Mouse (Mus musculus): Measurements from ENCODE around the gene Arhgap8.
"Not testable (repeated sequence)": the region's sequence is repeated elsewhere in the genome, so short reads cannot be mapped to it uniquely, and the experiment has no call there.

Arhgap8 gene

DNA sequence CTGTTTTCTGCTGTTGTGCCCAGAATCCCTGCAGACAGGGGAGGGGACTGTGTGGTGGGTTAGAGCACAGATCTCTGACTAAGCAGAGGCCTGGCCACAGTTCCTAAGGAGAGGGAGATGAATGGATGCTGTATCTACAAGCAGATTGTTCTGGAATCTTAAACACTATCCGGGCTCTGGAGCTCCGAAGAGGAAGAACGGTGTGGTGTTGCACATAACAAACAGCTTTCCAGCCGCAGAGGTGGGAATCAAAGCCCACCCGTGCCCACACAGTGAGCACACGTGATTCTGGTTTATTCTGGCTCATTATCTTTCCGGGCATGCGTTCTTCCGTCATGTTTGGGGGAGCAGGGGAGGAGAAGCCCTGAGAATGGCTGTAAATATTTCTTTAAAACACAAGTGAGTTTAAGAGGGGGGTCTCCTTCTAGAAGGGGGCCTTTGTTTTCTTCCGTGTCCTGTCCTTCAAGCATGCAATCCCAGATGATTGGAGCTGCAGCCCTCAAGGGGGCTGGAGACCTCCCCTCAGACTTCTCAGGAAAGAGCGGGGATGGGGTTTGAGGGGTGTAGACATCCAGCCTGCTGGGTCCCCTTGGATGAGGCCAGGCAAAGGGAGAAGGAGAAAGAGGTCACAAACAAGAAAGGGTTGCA is 16.6 kb downstream of the Arhgap8 start:
- DNase-seq (ENCODE audit: low spot score in 2 of 2), result no peak

- DNase-seq (ENCODE audit: low spot score in 2 of 2), result no peak
These were observed 17.1 kb downstream of the Arhgap8 start for GRCm38 (mm10) chr15:84736994-84737346.

DNA sequence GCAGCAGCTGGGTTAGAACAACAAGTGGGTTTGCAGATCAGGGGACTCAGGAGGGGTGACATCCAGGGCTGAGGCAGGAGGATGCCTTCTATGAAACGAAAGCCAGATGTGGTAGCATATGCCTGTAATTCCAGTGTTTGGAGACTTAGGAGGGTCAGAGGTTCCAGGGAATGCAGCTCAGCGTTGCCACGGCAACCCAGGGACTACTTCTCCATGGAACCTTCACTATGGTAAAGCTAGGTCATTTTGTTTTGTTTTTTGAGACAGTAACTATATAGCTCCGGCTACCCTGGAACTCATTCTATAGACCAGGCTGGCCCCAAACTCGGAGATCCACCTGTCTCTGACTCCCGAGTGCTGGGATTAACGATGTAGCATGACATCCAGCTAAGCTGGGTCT is 18.4 kb downstream of the Arhgap8 start:
- DNase-seq (ENCODE audit: low spot score in 2 of 2), result no peak

DNA sequence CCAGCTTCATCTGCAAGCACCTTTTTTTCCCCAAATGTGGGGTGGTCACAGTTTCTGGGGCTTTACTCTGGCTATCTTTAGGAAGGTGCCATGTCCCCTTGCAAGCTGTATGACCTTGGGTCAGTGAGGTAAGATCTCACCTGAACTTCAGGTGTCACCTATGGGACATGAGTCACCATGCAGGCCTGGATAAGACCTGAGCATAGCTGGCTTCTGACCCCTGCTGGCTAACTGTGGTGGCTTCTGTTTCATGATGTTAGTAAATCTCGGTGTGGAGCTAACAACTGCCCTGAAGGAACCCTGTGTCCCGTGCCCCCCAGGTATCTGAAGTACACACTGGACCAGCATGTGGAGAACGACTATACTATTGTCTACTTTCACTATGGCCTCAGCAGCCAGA is 21.7 kb downstream of the Arhgap8 start:
- no peak for DNase-seq (ENCODE audit: low spot score in 2 of 2)

DNA sequence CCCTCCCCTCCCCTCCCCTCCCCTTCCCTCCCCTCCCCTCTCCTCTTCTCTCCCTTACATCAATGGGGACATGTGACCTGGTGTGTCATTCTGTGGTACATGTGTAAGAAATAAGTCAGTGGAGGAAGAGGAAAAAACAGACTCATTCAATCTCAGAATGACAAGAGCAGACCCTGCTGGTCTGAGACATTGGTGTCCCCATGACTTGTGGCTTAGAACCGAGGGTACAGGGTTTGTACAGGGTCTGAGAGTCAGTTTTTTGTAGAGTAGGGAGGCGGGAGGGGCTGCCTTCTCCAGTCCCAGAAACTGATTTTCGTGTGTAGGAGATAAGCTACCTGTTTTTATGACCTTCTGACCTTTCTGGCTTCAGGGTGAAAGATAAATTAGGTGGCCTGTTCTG is 23.5 kb downstream of the Arhgap8 start:
- no peak for DNase-seq (ENCODE audit: low spot score in 2 of 2)

DNA sequence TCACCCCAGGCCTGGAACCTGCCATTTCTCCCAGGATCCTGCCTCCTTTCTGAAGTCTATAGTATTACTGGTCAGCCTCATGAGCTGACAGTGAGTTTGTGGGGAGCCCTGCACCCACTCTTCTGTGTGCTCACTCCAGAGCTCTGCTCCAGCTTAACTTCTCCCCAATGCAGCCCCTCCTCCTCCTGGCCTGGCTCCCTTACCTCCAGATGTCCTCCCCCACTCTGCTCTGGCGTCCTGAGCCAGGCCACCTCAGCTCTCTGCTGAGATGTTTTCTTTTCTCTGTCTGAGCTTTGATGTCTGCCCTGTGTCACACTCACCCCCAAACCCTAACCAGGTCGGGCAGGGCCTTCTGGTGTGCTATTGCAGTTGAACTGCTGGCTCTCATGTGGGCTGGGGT is 24.5 kb downstream of the Arhgap8 start:
- no peak for DNase-seq (ENCODE audit: low spot score in 2 of 2)

DNA sequence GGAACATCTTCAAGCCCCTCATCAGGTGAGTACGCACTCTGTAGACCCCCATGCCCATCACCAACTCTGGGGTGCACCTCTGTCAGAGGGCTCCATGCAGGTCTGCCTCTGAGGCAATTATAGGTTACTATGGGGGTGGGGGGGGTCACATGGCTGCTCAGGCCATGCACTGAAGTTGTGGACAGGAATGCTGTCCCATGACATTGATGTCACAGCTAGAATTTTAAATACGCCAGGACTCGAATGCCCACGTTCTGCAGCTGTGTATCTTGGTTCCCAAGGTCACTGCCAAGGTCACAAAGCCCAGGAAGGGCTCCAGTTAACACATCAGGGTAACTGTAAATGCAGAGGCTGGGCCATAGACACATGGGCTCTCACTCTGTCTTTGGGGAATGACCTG is 26.0 kb downstream of the Arhgap8 start:
- DNase-seq (ENCODE audit: low spot score in 2 of 2), result no peak

- peak; percentile 66 to 74 for DNase-seq (ENCODE audit: low spot score in 2 of 2)
These were observed 35.1 kb downstream of the Arhgap8 start for GRCm38 (mm10) chr15:84754987-84755386.

GRCm38 (mm10) chr15:84756426-84756825 is 36.6 kb downstream of the Arhgap8 start:
- DNase-seq (ENCODE audit: low spot score in 2 of 2), result no peak

GRCm38 (mm10) chr15:84758493-84758892 is 38.6 kb downstream of the Arhgap8 start:
- DNase-seq (ENCODE audit: low spot score in 2 of 2), result no peak

DNA sequence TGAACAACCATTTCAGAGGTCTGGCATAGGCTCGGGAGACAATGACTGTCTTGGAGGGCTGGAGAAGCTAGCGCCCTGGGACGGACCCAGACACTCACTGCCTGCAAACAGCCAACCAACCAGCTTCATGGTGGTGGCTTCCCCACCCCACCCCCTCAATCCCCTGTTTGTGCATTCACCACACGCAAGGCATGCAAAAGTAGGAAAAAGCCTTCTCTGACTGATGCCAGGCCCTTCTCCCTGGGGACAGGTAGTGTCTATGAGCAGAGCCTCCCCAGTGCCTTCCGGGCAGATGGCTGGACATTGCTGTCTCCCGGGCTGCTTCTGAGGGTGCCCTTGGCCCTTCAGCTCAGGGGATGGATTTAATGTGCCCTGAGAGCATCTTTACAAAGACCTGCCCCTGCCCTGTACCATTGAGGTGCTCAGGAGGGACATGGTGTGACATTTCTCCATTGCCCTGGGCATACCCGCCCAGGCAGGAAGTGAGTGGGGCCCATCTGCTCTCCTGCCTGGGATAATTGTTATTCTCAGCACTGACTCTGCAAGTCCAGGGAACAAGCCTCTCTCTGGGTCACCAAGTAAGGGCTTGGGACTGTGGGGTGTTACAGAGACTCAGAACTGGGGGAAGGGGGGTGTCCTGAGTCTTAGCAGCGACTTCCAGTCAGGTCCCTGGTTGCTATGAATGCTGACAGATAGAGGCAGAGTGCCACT is 43.0 kb downstream of the Arhgap8 start:
- no peak for DNase-seq (ENCODE audit: low spot score in 2 of 2)

- DNase-seq (ENCODE audit: low spot score in 2 of 2), result no peak
These were observed 43.6 kb downstream of the Arhgap8 start for GRCm38 (mm10) chr15:84763423-84763812.

DNA sequence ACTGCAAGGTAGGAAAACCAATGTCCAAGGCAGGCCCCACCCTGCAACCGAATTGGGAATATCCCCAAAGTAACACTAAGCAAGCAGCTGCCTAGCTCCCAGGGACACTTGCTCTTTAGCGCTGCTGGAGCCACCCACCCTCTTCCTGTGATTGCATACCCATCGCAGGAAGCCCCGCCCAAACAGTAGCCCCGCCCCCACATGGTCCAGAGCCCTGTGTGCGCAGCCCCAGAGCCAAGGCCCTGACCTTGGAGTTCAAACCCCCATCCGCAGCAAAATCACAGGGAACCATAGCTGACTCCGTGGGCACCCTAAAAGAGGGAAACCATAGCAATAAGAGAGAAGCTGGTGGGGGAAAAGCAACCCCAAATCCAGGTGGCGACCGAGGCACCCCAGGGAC is 46.8 kb downstream of the Arhgap8 start:
- DNase-seq (ENCODE audit: low spot score in 2 of 2), result no peak

- not testable (repeated sequence) for DNase-seq (ENCODE audit: low spot score in 2 of 2)
These were observed 48.7 kb downstream of the Arhgap8 start for GRCm38 (mm10) chr15:84768531-84768930.

- DNase-seq (ENCODE audit: low spot score in 2 of 2), result no peak
These were observed 49.9 kb downstream of the Arhgap8 start for GRCm38 (mm10) chr15:84769641-84770341.

GRCm38 (mm10) chr15:84772191-84773111 is 52.6 kb downstream of the Arhgap8 start:
- DNase-seq (ENCODE audit: low spot score in 2 of 2), result no peak

GRCm38 (mm10) chr15:84775421-84776174 is 55.7 kb downstream of the Arhgap8 start:
- DNase-seq (ENCODE audit: low spot score in 2 of 2), result no peak

GRCm38 (mm10) chr15:84778587-84778986 is 58.7 kb downstream of the Arhgap8 start:
- DNase-seq (ENCODE audit: low spot score in 2 of 2), result no peak

GRCm38 (mm10) chr15:84784812-84785211 is 65.0 kb downstream of the Arhgap8 start:
- no peak for DNase-seq (ENCODE audit: low spot score in 2 of 2)

DNA sequence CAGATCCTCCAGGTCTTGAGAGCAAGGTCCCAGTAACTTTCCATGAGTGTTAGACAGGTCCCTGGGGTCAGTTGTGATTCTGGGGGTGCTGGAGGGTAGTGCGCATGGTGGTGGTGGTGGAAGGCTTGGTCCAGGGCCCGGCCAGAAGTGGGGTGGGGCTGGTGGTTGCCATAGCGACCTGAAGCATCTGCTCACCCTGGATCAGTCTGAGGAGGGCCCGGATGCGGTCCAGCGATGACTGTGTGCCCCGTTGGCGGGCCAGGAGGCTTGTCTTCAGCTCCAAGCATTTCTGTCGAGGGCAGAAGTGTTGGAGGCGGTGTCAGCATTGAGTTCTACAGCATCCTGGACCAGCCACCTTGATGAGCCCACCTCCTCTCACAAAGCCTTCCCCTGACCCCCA is 67.3 kb downstream of the Arhgap8 start:
- DNase-seq (ENCODE audit: low spot score in 2 of 2), result no peak

DNA sequence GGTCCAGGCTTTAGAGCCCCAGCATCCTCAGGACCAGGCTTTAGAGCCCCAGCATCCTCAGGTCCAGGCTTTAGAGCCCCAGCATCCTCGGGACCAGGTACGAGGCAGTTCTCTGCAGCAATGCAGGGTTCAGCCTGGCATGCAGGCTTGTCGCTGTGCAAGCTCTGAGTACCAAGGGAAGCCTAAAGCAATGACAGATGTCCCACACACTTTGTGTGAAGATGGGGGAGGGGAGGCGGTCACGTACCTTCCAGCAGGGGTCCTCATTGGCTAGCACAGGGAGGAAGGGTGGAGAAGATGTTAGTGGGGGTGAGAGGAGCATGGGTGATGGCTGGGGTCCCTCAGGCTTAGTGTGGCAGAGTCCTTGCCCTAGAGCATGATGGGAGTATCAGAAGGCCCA is 73.8 kb downstream of the Arhgap8 start:
- DNase-seq (ENCODE audit: low spot score in 2 of 2), result no peak
